Mouse (Mus musculus) heart, embryonic 15.5 days (tissue): Measurements from ENCODE around the gene Tbc1d8. TPM values are rescaled to one million over a fixed set of nuclear protein-coding genes. Genes with fewer than 3 reads are reported as not detected.

Experiments used
- ATAC-seq: fragments of 200-750 bp; cut with Nextera tagmentation; replicated peaks from 2 replicates; pipeline ENCODE4 v1.8.0; 2017; ENCODE audit warnings: low read depth, moderate TSS enrichment; ENCODE audit not compliant: insufficient number of reproducible peaks, insufficient read depth, low FRiP score
- H3K27ac ChIP-seq: fragments of 300-500 bp; sonication (generic); 2 replicates; pipeline ENCODE4 v1.5.1; 2015; ENCODE audit warnings: mild to moderate bottlenecking, inconsistent platforms
- H3K27me3 ChIP-seq: fragments of 300-500 bp; sonication (generic); 2 replicates; pipeline ENCODE4 v1.6.1; 2015; ENCODE audit warnings: inconsistent platforms
- H3K36me3 ChIP-seq: fragments of 300-500 bp; sonication (generic); 2 replicates; pipeline ENCODE4 v1.6.1; 2015; ENCODE audit warnings: mild to moderate bottlenecking, inconsistent platforms
- H3K4me1 ChIP-seq: fragments of 300-500 bp; sonication (generic); replicated peaks from 2 replicates; pipeline ENCODE4 v1.6.1; 2015; ENCODE audit warnings: inconsistent platforms
- H3K4me2 ChIP-seq: fragments of 300-500 bp; sonication (generic); 2 replicates; pipeline ENCODE4 v1.6.1; 2015; ENCODE audit warnings: inconsistent platforms, mild to moderate bottlenecking, moderate library complexity
- H3K4me3 ChIP-seq: fragments of 300-500 bp; sonication (generic); 2 replicates; pipeline ENCODE4 v1.5.1; 2015; ENCODE audit warnings: mild to moderate bottlenecking, inconsistent platforms
- H3K9ac ChIP-seq: fragments of 300-500 bp; sonication (generic); 2 replicates; pipeline ENCODE4 v1.6.1; 2015; ENCODE audit warnings: mild to moderate bottlenecking, inconsistent platforms
- H3K9me3 ChIP-seq: fragments of 300-500 bp; sonication (generic); replicated peaks from 2 replicates; pipeline ENCODE4 v1.6.1; 2016; ENCODE audit warnings: inconsistent platforms
- WGBS: fragments of 180-500 bp; shearing (Covaris S2); methylation state at CpG from one replicate; pipeline ENCODE4 v1.1.7; 2015; ENCODE audit warnings: mixed read lengths; 5-methylcytosine and 5-hydroxymethylcytosine counted together
- polyA plus RNA-seq: library from polyadenylated mRNA; unstranded; fragments of >200 nt; fragmentation: Nextera tagmentation; extraction: Ambion mirVana; gene quantifications from 2 replicates; pipeline ENCODE4 v1.2.1, GENCODE M21; 2015

Tbc1d8 gene
- polyA plus RNA-seq, 1 experiment from 2014 or later: 10.4 TPM

- 84% methylated on average over 7 of the region's 7 CpGs for WGBS
- Histone ChIP-seq H3K9me3 (no peaks in the 10 kb centered on the region), H3K4me2 (no peak overlapping the region), H3K36me3 (peaks cover 35% of the 10 kb centered on the region), H3K4me3 (no peak overlapping the region), H3K9ac (no peak overlapping the region), H3K27me3 (no peaks in the 10 kb centered on the region), H3K4me1 (no peaks in the 10 kb centered on the region), H3K27ac (no peak overlapping the region)
- ATAC-seq: no peak
Measured at GRCm38 (mm10) chr1:39376121-39376520, 102.4 kb downstream of the Tbc1d8 start.

- Histone ChIP-seq H3K9ac (no peak overlapping the region), H3K9me3 (no peaks in the 10 kb centered on the region), H3K36me3 (peaks cover 48% of the 10 kb centered on the region), H3K4me3 (no peak overlapping the region), H3K27me3 (no peaks in the 10 kb centered on the region), H3K4me2 (no peak overlapping the region), H3K4me1 (peaks cover 4% of the 10 kb centered on the region), H3K27ac (no peak overlapping the region)
- WGBS: 86% methylated on average over 5 of the region's 5 CpGs
- ATAC-seq: no peak
Measured at GRCm38 (mm10) chr1:39374231-39374809, 104.2 kb downstream of the Tbc1d8 start.

GRCm38 (mm10) chr1:39373378-39373777 lies 105.2 kb downstream of the Tbc1d8 start:
- WGBS: 84% methylated on average over 4 of the region's 4 CpGs
- Histone ChIP-seq H3K9ac (no peak overlapping the region), H3K4me1 (peaks cover 11% of the 10 kb centered on the region), H3K4me3 (no peak overlapping the region), H3K9me3 (no peaks in the 10 kb centered on the region), H3K4me2 (no peak overlapping the region), H3K36me3 (peaks cover 48% of the 10 kb centered on the region), H3K27me3 (no peaks in the 10 kb centered on the region), H3K27ac (no peak overlapping the region)
- no peak for ATAC-seq

GRCm38 (mm10) chr1:39372220-39372843 lies 106.2 kb downstream of the Tbc1d8 start:
- Histone ChIP-seq H3K9ac (no peak overlapping the region), H3K36me3 (peaks cover 48% of the 10 kb centered on the region), H3K4me1 (peaks cover 11% of the 10 kb centered on the region), H3K4me2 (no peak overlapping the region), H3K9me3 (no peaks in the 10 kb centered on the region), H3K4me3 (no peak overlapping the region), H3K27me3 (no peaks in the 10 kb centered on the region), H3K27ac (no peak overlapping the region)
- ATAC-seq: no peak
- WGBS: 74% methylated on average over 8 of the region's 8 CpGs

GRCm38 (mm10) chr1:39370431-39370830 lies 108.1 kb downstream of the Tbc1d8 start:
- no peaks in the 10 kb centered on the region for H3K9me3 ChIP-seq
- WGBS: 71% methylated on average over 6 of the region's 6 CpGs
- H3K36me3 ChIP-seq: peaks cover 45% of the 10 kb centered on the region
- H3K9ac ChIP-seq: no peak overlapping the region
- H3K27me3 ChIP-seq: no peaks in the 10 kb centered on the region
- H3K27ac ChIP-seq: no peak overlapping the region
- peaks cover 15% of the 10 kb centered on the region for H3K4me1 ChIP-seq
- no peak overlapping the region for H3K4me2 ChIP-seq
- no peak for ATAC-seq
- no peak overlapping the region for H3K4me3 ChIP-seq

- Histone ChIP-seq H3K27me3 (no peaks in the 10 kb centered on the region), H3K9ac (peak overlapping the region; percentile 92), H3K4me2 (peak overlapping the region; percentile 86), H3K36me3 (peaks cover 36% of the 10 kb centered on the region), H3K4me3 (peak overlapping the region; percentile 95), H3K4me1 (peaks cover 15% of the 10 kb centered on the region), H3K27ac (peak overlapping the region; percentile 88), H3K9me3 (no peaks in the 10 kb centered on the region)
- ATAC-seq: peak; percentile 28; the same call in 1 of the 2 replicates
- WGBS: under 1% methylated on average over 34 of the region's 34 CpGs
Measured at GRCm38 (mm10) chr1:39368267-39368841, 110.2 kb downstream of the Tbc1d8 start.

GRCm38 (mm10) chr1:39367601-39368266 lies 110.8 kb downstream of the Tbc1d8 start, which contains the start of gene Rpl31:
Rpl31 (plus strand) TSS chr1:39367842.
- H3K4me1 ChIP-seq: peaks cover 15% of the 10 kb centered on the region
- peak within 1 kb of the TSS; percentile 86 for H3K4me2 ChIP-seq
- WGBS: under 1% methylated on average over 62 of the region's 62 CpGs
- H3K9ac ChIP-seq: peak within 1 kb of the TSS; percentile 92
- no peaks in the 10 kb centered on the region for H3K9me3 ChIP-seq
- H3K27me3 ChIP-seq: no peaks in the 10 kb centered on the region
- peaks cover 30% of the 10 kb centered on the region for H3K36me3 ChIP-seq
- peak; percentile 100 for ATAC-seq
- peak within 1 kb of the TSS; percentile 88 for H3K27ac ChIP-seq
- H3K4me3 ChIP-seq: peak within 1 kb of the TSS; percentile 95

GRCm38 (mm10) chr1:39367045-39367444 lies 111.5 kb downstream of the Tbc1d8 start:
- 24% methylated on average over 6 of the region's 6 CpGs for WGBS
- no peak for ATAC-seq
- Histone ChIP-seq H3K9me3 (no peaks in the 10 kb centered on the region), H3K4me1 (peaks cover 15% of the 10 kb centered on the region), H3K27me3 (no peaks in the 10 kb centered on the region; the same call in 1 of the 2 replicates), H3K36me3 (peaks cover 23% of the 10 kb centered on the region), H3K27ac (peak overlapping the region; percentile 28; the same call in 1 of the 2 replicates), H3K4me3 (peak overlapping the region; percentile 95), H3K9ac (peak overlapping the region; percentile 57), H3K4me2 (peak overlapping the region; percentile 68)

GRCm38 (mm10) chr1:39365562-39365961 lies 113.0 kb downstream of the Tbc1d8 start:
- ATAC-seq: no peak
- Histone ChIP-seq H3K27me3 (peaks cover 9% of the 10 kb centered on the region), H3K4me2 (no peak overlapping the region), H3K9me3 (no peaks in the 10 kb centered on the region), H3K27ac (no peak overlapping the region), H3K4me3 (no peak overlapping the region), H3K9ac (no peak overlapping the region), H3K4me1 (peaks cover 15% of the 10 kb centered on the region), H3K36me3 (peaks cover 8% of the 10 kb centered on the region)
- WGBS: 72% methylated on average over 1 of the region's 1 CpGs

- Histone ChIP-seq H3K4me3 (no peak overlapping the region), H3K9me3 (no peaks in the 10 kb centered on the region), H3K4me2 (no peak overlapping the region), H3K9ac (no peak overlapping the region), H3K4me1 (peaks cover 4% of the 10 kb centered on the region), H3K27me3 (peaks cover 9% of the 10 kb centered on the region), H3K27ac (no peak overlapping the region), H3K36me3 (no peaks in the 10 kb centered on the region)
- WGBS: 49% methylated on average over 7 of the region's 7 CpGs
- ATAC-seq: no peak
Measured at GRCm38 (mm10) chr1:39362515-39362893, 116.1 kb downstream of the Tbc1d8 start.

- Histone ChIP-seq H3K27ac (no peak overlapping the region), H3K4me2 (peak overlapping the region; percentile 54), H3K36me3 (no peaks in the 10 kb centered on the region), H3K9me3 (no peaks in the 10 kb centered on the region), H3K9ac (no peak overlapping the region), H3K27me3 (peaks cover 9% of the 10 kb centered on the region), H3K4me3 (peak overlapping the region; percentile 20; the same call in 1 of the 2 replicates), H3K4me1 (peaks cover 1% of the 10 kb centered on the region)
- no peak for ATAC-seq
- WGBS: 34% methylated on average over 24 of the region's 24 CpGs
Measured at GRCm38 (mm10) chr1:39361754-39362514, 116.6 kb downstream of the Tbc1d8 start.
